Mouse (Mus musculus): ENCODE measurements around the gene BC024978. TPM values are rescaled to one million over a fixed set of nuclear protein-coding genes. Genes with fewer than 3 reads are reported as not detected.

Gene BC024978
- total and polyA plus RNA-seq, 3 experiments = 1.6 to 9.4 (median 1.7) TPM

DNA sequence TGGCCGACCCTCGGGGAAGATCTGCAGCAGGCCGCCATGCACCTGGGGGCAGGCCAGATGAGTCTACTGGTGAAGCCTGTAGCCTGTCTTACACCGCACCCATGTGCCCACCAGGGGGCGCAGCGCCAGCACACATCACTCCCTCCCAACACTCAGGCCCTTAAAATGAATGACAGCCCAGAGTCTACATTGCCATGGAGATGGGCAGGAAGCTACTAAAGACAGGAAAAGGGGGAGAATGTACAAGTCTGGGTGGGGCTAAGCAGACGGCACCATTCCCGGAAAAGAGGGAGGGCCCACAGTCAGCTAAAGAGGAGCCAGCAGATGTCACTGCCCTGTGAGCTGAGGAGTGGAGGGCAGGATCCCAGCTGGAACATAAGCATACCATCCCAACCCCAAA, 35.7 kb upstream of the BC024978 start (continued):
- TF ChIP-seq GABPA (IDR thresholded peaks at IDR 0.05; ENCODE audit: insufficient replicate concordance, low read depth, low read length) (no peak), MEF2A (IDR thresholded peaks at IDR 0.05; ENCODE audit: borderline replicate concordance, low read depth, low read length) (peak; percentile 52; the same call in 1 of the 2 replicates), JUN (IDR thresholded peaks at IDR 0.05; ENCODE audit: insufficient read depth, low read depth, low read length) (no peak), ZMIZ1 (IDR thresholded peaks at IDR 0.05; ENCODE audit: low read depth, low read length) (no peak), EP300 (IDR thresholded peaks at IDR 0.05; ENCODE audit: low read length) (no peak), RAD21 (IDR thresholded peaks at IDR 0.05; ENCODE audit: low read depth, low read length) (peak; percentile 82), ZC3H11A (IDR thresholded peaks at IDR 0.05; ENCODE audit: low read depth, low read length) (peak; percentile 57), TCF12 (IDR thresholded peaks at IDR 0.05; ENCODE audit: low read depth, low read length) (no peak), NRF1 (IDR thresholded peaks at IDR 0.05; ENCODE audit: low read depth, low read length) (no peak), CTCF (conservative IDR thresholded peaks at IDR 0.05 in 1 of 2, IDR thresholded peaks at IDR 0.05 in 1 of 2; ENCODE audit: low read depth in 2 of 2, low read length in 2 of 2) (peak; percentile 81 to 94), SIN3A (IDR thresholded peaks at IDR 0.05; ENCODE audit: low read length) (peak; percentile 91), USF2 (conservative IDR thresholded peaks at IDR 0.05; ENCODE audit: low read depth, low read length) (no peak), HCFC1 (IDR thresholded peaks at IDR 0.05; ENCODE audit: low read depth, low read length) (no peak), MAX (IDR thresholded peaks at IDR 0.05; ENCODE audit: low read length) (peak; percentile 49; the same call in 1 of the 2 replicates), NELFE (IDR thresholded peaks at IDR 0.05; ENCODE audit: low read depth, low read length) (peak; percentile 38; the same call in 1 of the 2 replicates), POLR2AphosphoS2 (IDR thresholded peaks at IDR 0.05; ENCODE audit: low read depth, low read length) (no peak), KAT2A (IDR thresholded peaks at IDR 0.05; ENCODE audit: insufficient replicate concordance, low read length) (no peak), TBP (conservative IDR thresholded peaks at IDR 0.05; ENCODE audit: low read depth, low read length) (no peak), PAX5 (IDR thresholded peaks at IDR 0.05; ENCODE audit: low read length) (no peak)

DNA sequence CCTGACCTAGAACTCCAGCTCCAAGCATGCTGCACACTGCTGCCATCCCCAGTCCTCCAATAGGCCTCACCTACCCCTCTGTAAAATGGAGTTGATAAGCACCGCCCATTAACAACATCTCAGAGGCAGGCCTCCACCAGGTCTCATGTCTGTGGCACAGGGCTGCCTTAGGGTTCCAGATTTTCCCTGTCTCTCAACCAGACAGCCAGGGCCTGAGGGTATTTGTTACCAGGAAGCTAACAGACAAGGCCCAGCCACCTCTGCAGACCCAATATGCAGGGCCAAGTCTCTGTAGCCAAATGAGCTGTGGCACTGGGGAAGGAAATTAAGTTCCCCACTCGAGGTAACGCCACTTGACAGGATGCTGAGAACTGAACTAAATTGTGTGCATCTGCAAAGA, 34.7 kb upstream of the BC024978 start:
- dilution Hi-C loops (cut with MboI; ENCODE audit: extremely low pct_ligation_motif_present, extremely low pct_unique_long_range_greater_than_20kb, low sequenced_read_pairs) (no loop called here), in situ Hi-C loops (cut with MboI; ENCODE audit: low pct_ligation_motif_present, low pct_unique_long_range_greater_than_20kb, low sequenced_read_pairs) (loop anchor here (5.0 kb wide), 1 partner anchor 66 kb away; the partner anchor contains the start of gene Itpkc)
- no peak overlapping the region; the same call in 1 of the 2 replicates for H3K9ac ChIP-seq (ENCODE audit: insufficient read depth, low read depth)
- DNase-seq (ENCODE audit: extremely low read depth) = no peak
- H3K9me3 ChIP-seq (replicated peaks; ENCODE audit: low read length) = no peaks in the 10 kb centered on the region
- no peaks in the 10 kb centered on the region for H3K27me3 ChIP-seq (replicated peaks)
- H3K4me3 ChIP-seq (replicated peaks in 1 of 3; ENCODE audit: low read depth in 2 of 3, low read length in 2 of 3, poor library complexity in 1 of 3) = peak overlapping the region in 1 of 3 experiments; percentile 92
- no peak overlapping the region for H3K4me2 ChIP-seq (ENCODE audit: insufficient read depth, low read depth, poor library complexity, severe bottlenecking)
- peaks cover 43 to 85% of the 10 kb centered on the region in 2 experiments for H3K36me3 ChIP-seq (replicated peaks in 1 of 2; ENCODE audit: control insufficient read depth in 1 of 2, insufficient read depth in 1 of 2, low read length in 1 of 2)
- no peak for TF ChIP-seq RAD21 (IDR thresholded peaks at IDR 0.05; ENCODE audit: low read depth, low read length)
- peaks cover 48% of the 10 kb centered on the region for H3K79me2 ChIP-seq (replicated peaks; ENCODE audit: control insufficient read depth, extremely low read depth, insufficient read depth, poor library complexity, severe bottlenecking)
- peak overlapping the region; percentile 47; the same call in 1 of the 2 replicates for H3K27ac ChIP-seq (ENCODE audit: insufficient read depth, low read depth)
- peaks cover 27 to 64% of the 10 kb centered on the region in 2 experiments for H3K4me1 ChIP-seq (ENCODE audit: control insufficient read depth in 1 of 2, insufficient read depth in 2 of 2)

Measured in CH12.LX (cell line).